Mouse (Mus musculus) MEL (cell line): ENCODE data around the gene Hebp2. TPM values are rescaled to one million over a fixed set of nuclear protein-coding genes. Genes with fewer than 3 reads are reported as not detected.

Experiments
- DNase-seq: peaks from one replicate; pipeline ENCODE4 v3.0.0; 2011; ENCODE audit warnings: low read depth, low spot score
- H3K27ac ChIP-seq: 2 replicates; pipeline ENCODE4 v1.5.1; 2012; ENCODE audit warnings: low read depth, mild to moderate bottlenecking, control low read depth, low read length, moderate library complexity; ENCODE audit not compliant: control insufficient read depth
- H3K27me3 ChIP-seq, 2 experiments: fragments of 150-350 bp in 1 of 2; sonication (generic) in 1 of 2; 2 replicates each; pipeline ENCODE4 v1.6.1; 2012; ENCODE audit warnings: low read length in 2 of 2, mild to moderate bottlenecking in 2 of 2, improper control_type of control experiment in 1 of 2, moderate library complexity in 1 of 2; ENCODE audit not compliant: insufficient read depth in 2 of 2, control insufficient read depth in 1 of 2
- H3K36me3 ChIP-seq, 2 experiments: 2 replicates each; pipeline ENCODE4 v1.6.1; 2012 to 2014; ENCODE audit warnings: low read length in 2 of 2, improper control_type of control experiment in 1 of 2, inconsistent platforms in 1 of 2, mild to moderate bottlenecking in 1 of 2; ENCODE audit not compliant: insufficient read depth in 2 of 2, control insufficient read depth in 1 of 2
- H3K4me1 ChIP-seq, 2 experiments: fragments of 150-350 bp in 1 of 2; sonication (generic) in 1 of 2; 2 replicates each; pipeline ENCODE4 v1.6.1; 2012; ENCODE audit warnings: low read length in 2 of 2, improper control_type of control experiment in 1 of 2, mild to moderate bottlenecking in 1 of 2; ENCODE audit not compliant: insufficient read depth in 2 of 2, control insufficient read depth in 1 of 2
- H3K4me3 ChIP-seq, 2 experiments: fragments of 150-350 bp in 1 of 2; sonication (generic) in 1 of 2; 2 replicates each; pipeline ENCODE4 v1.5.1; 2012; ENCODE audit warnings: low read depth in 2 of 2, low read length in 2 of 2, mild to moderate bottlenecking in 2 of 2, moderate library complexity in 2 of 2, control low read depth in 1 of 2, improper control_type of control experiment in 1 of 2; ENCODE audit not compliant: control insufficient read depth in 1 of 2, insufficient read depth in 1 of 2
- H3K79me2 ChIP-seq: 2 replicates; pipeline ENCODE4 v1.6.1; 2012; ENCODE audit warnings: mild to moderate bottlenecking, low read length, moderate library complexity; ENCODE audit not compliant: control insufficient read depth, poor library complexity, insufficient read depth
- H3K9ac ChIP-seq: 2 replicates; pipeline ENCODE4 v1.6.1; 2012; ENCODE audit warnings: low read depth, mild to moderate bottlenecking, control low read depth, low read length, moderate library complexity; ENCODE audit not compliant: control insufficient read depth, poor library complexity, severe bottlenecking
- H3K9me3 ChIP-seq: fragments of 150-350 bp; sonication (generic); replicated peaks from 2 replicates; pipeline ENCODE4 v1.6.1; 2012; ENCODE audit warnings: mild to moderate bottlenecking, low read length, improper control_type of control experiment, moderate library complexity; ENCODE audit not compliant: insufficient read depth
- CHD2 ChIP-seq: IDR thresholded peaks from 2 replicates; pipeline ENCODE4 v1.6.1; 2011; ENCODE audit warnings: low read length, improper control_type of control experiment
- E2F4 ChIP-seq: IDR thresholded peaks from 2 replicates; pipeline ENCODE4 v1.6.1; 2011; ENCODE audit warnings: low read depth, low read length, improper control_type of control experiment, borderline replicate concordance
- ELF1 ChIP-seq: IDR thresholded peaks from 2 replicates; pipeline ENCODE4 v1.6.1; 2014; ENCODE audit warnings: low read depth, mild to moderate bottlenecking, inconsistent platforms, low read length, improper control_type of control experiment, moderate library complexity
- ETS1 ChIP-seq: IDR thresholded peaks from 2 replicates; pipeline ENCODE4 v1.6.1; 2012; ENCODE audit warnings: low read depth, mild to moderate bottlenecking, inconsistent platforms, low read length, improper control_type of control experiment, moderate library complexity
- HCFC1 ChIP-seq: IDR thresholded peaks from 2 replicates; pipeline ENCODE4 v1.6.1; 2012; ENCODE audit warnings: low read depth, mild to moderate bottlenecking, inconsistent platforms, low read length, improper control_type of control experiment, moderate library complexity
- KAT2A ChIP-seq: conservative IDR thresholded peaks from 2 replicates; pipeline ENCODE4 v1.6.1; 2012; ENCODE audit warnings: low read depth, low read length, improper control_type of control experiment, inconsistent platforms
- MAZ ChIP-seq: IDR thresholded peaks from 2 replicates; pipeline ENCODE4 v1.6.1; 2012; ENCODE audit warnings: low read depth, mild to moderate bottlenecking, inconsistent platforms, low read length, improper control_type of control experiment
- MEF2A ChIP-seq: IDR thresholded peaks from 2 replicates; pipeline ENCODE4 v1.6.1; 2014; ENCODE audit warnings: low read depth, mild to moderate bottlenecking, inconsistent platforms, low read length, improper control_type of control experiment; ENCODE audit not compliant: poor library complexity, insufficient replicate concordance, severe bottlenecking; ENCODE audit errors: extremely low read depth
- MXI1 ChIP-seq: IDR thresholded peaks from 2 replicates; pipeline ENCODE4 v1.6.1; 2011; ENCODE audit warnings: mild to moderate bottlenecking, low read depth, low read length, improper control_type of control experiment
- MYB ChIP-seq: IDR thresholded peaks from 2 replicates; pipeline ENCODE4 v1.6.1; 2011; ENCODE audit warnings: mild to moderate bottlenecking, low read depth, low read length, improper control_type of control experiment
- NELFE ChIP-seq: IDR thresholded peaks from 2 replicates; pipeline ENCODE4 v1.6.1; 2011; ENCODE audit warnings: low read depth, low read length, improper control_type of control experiment
- POLR2A ChIP-seq, 2 experiments: IDR thresholded peaks; 2 replicates each; pipeline ENCODE4 v1.6.1; 2011 to 2012; ENCODE audit warnings: low read length in 2 of 2, mild to moderate bottlenecking in 2 of 2, control low read depth in 1 of 2, improper control_type of control experiment in 1 of 2, low read depth in 1 of 2, moderate library complexity in 1 of 2; ENCODE audit not compliant: control insufficient read depth in 1 of 2, insufficient read depth in 1 of 2, poor library complexity in 1 of 2
- POLR2AphosphoS5 ChIP-seq: IDR thresholded peaks from 2 replicates; pipeline ENCODE4 v1.6.1; 2012; ENCODE audit warnings: low read depth, borderline replicate concordance, mild to moderate bottlenecking, inconsistent platforms, low read length, moderate library complexity, mixed read lengths
- TBP ChIP-seq: IDR thresholded peaks from 2 replicates; pipeline ENCODE4 v1.8.0; 2011; ENCODE audit warnings: low read depth, low read length, improper control_type of control experiment
- TCF12 ChIP-seq: IDR thresholded peaks from 2 replicates; pipeline ENCODE4 v1.6.1; 2014; ENCODE audit warnings: low read depth, mild to moderate bottlenecking, inconsistent platforms, low read length, improper control_type of control experiment, moderate library complexity
- USF1 ChIP-seq: IDR thresholded peaks from 2 replicates; pipeline ENCODE4 v1.6.1; 2014; ENCODE audit warnings: low read depth, mild to moderate bottlenecking, inconsistent platforms, low read length, improper control_type of control experiment, moderate library complexity
- USF2 ChIP-seq, 2 experiments: IDR thresholded peaks; 2 replicates each; pipeline ENCODE4 v1.6.1; 2011 to 2012; ENCODE audit warnings: improper control_type of control experiment in 2 of 2, low read length in 2 of 2, borderline replicate concordance in 1 of 2, inconsistent platforms in 1 of 2, low read depth in 1 of 2, mild to moderate bottlenecking in 1 of 2; ENCODE audit not compliant: insufficient read depth in 1 of 2
- ZC3H11A ChIP-seq: IDR thresholded peaks from 2 replicates; pipeline ENCODE4 v1.6.1; 2012; ENCODE audit warnings: low read depth, mild to moderate bottlenecking, inconsistent platforms, low read length, improper control_type of control experiment
- ZKSCAN1 ChIP-seq: IDR thresholded peaks from 2 replicates; pipeline ENCODE4 v1.6.1; 2012; ENCODE audit warnings: low read depth, mild to moderate bottlenecking, inconsistent platforms, low read length, improper control_type of control experiment, moderate library complexity
- polyA plus RNA-seq, 2 experiments: library from polyadenylated mRNA; stranded (reverse) in 1 of 2; unstranded in 1 of 2; fragments of >175 nt in 1 of 2; fragments of >200 nt in 1 of 2; gene quantifications; 2 replicates each; pipeline versions ENCODE4 v1.2.1 to v1.2.4; 2012; ENCODE audit warnings: low replicate concordance in 2 of 2, low read depth in 1 of 2; ENCODE audit not compliant: insufficient read length in 2 of 2, insufficient read depth in 1 of 2, missing spikeins in 1 of 2
- total RNA-seq: library from RNA; depleted of rRNA; stranded (reverse); fragments of 300-350 nt; gene quantifications from 2 replicates; pipeline ENCODE4 v1.2.3, GENCODE M21; 2012

Gene Hebp2
- total and polyA plus RNA-seq, 3 experiments, result not detected

DNA sequence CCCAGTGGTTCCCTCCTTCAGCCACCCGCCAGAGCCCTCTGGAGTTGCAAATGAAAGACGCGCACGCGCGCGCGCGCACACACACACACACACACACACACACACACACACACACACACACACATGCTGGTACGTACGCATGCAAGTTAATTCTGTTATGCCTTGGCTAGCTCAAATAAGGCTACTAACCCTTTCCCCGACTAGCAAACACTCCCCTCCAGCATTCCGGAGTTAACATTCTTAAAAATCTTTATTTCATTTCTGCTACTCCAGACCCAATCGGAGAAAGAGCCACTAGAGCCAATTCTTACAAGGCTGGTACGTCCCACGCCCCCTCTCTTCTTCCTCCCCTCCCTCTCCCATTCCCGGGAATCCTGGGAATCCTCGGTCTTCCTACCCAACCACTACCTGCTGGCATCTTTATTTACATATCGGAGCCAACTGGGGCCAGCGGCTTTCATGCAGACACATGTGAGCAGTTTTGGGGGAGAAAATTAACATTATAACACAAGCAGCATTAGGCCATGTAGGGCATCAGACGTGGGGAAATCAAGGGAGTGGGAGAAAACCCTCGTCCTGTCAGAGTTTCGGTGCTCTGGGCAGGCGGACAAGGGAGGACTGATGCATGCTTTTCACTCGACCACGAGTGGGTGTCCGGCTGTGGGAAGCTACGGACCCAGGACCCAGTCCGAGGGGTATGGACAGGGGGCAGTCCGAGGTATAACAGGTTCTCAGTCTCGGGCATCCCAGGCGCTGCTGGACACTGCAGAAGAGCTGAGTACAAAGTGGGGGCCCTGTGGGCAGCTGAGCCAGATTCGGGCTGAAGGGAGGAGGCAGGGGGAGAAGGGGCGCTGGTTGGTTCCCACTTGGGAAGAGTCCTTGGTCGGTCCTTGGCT is 3.7 kb upstream of the Hebp2 start:
- H3K9me3 ChIP-seq, result no peaks in the 10 kb centered on the region
- no peak for DNase-seq
- no peak for TF ChIP-seq ELF1
- TF ChIP-seq TCF12, result no peak
- TF ChIP-seq E2F4, result no peak
- no peak for TF ChIP-seq KAT2A
- no peak for TF ChIP-seq ETS1
- no peak for TF ChIP-seq ZKSCAN1
- no peak for TF ChIP-seq MYB
- TF ChIP-seq MAZ, result no peak
- no peak for TF ChIP-seq POLR2A (IDR thresholded peaks at IDR 0.05; ENCODE audit: control insufficient read depth in 1 of 2, insufficient read depth in 1 of 2, low read depth in 1 of 2, low read length in 2 of 2, poor library complexity in 1 of 2)
- no peak for TF ChIP-seq NELFE
- no peak for TF ChIP-seq HCFC1
- no peak for TF ChIP-seq CHD2
- no peak for TF ChIP-seq MEF2A
- TF ChIP-seq USF1, result no peak
- no peak for TF ChIP-seq TBP
- no peak for TF ChIP-seq MXI1
- TF ChIP-seq ZC3H11A, result no peak
- no peak for TF ChIP-seq POLR2AphosphoS5
- TF ChIP-seq, all 39 proteins: peak for 0
- no peaks in the 10 kb centered on the region for H3K79me2 ChIP-seq
- no peaks in the 10 kb centered on the region for H3K36me3 ChIP-seq
- no peak overlapping the region for H3K9ac ChIP-seq
- H3K4me1 ChIP-seq, result no peaks in the 10 kb centered on the region
- H3K27ac ChIP-seq, result no peak overlapping the region
- no peak overlapping the region for H3K4me3 ChIP-seq
- H3K27me3 ChIP-seq, result no peaks in the 10 kb centered on the region

GRCm38 (mm10) chr10:18547381-18547780 is 1.5 kb upstream of the Hebp2 start:
- DNase-seq, result no peak
- H3K9me3 ChIP-seq, result no peaks in the 10 kb centered on the region
- H3K4me3 ChIP-seq, result no peak overlapping the region
- no peaks in the 10 kb centered on the region for H3K79me2 ChIP-seq
- H3K27me3 ChIP-seq, result no peaks in the 10 kb centered on the region
- no peaks in the 10 kb centered on the region for H3K4me1 ChIP-seq
- no peak overlapping the region for H3K27ac ChIP-seq
- H3K36me3 ChIP-seq, result no peaks in the 10 kb centered on the region
- no peak overlapping the region for H3K9ac ChIP-seq
- no peak for TF ChIP-seq USF2 (IDR thresholded peaks at IDR 0.05; ENCODE audit: borderline replicate concordance in 1 of 2, insufficient read depth in 1 of 2, low read depth in 1 of 2, low read length in 2 of 2)
